Mouse (Mus musculus) myocyte (in vitro differentiated cells): ENCODE measurements at regions not wholly inside any gene's neighbourhood (a gene's known extent, or its start where the extent isn't known, plus 50 kb on each side); places are given as distances from the start of the nearest gene placed in this dataset.

Experiments used
- H3K27me3 ChIP-seq: one replicate; pipeline ENCODE4 v1.6.1; 2011; ENCODE audit not compliant: control insufficient read depth, insufficient read depth, insufficient read length
- H3K36me3 ChIP-seq: one replicate; pipeline ENCODE4 v1.6.1; 2011; ENCODE audit not compliant: control insufficient read depth, insufficient read depth
- H3K4me2 ChIP-seq: one replicate; pipeline ENCODE4 v1.6.1; 2011; ENCODE audit warnings: low read depth, control low read depth
- H3K4me3 ChIP-seq: one replicate; pipeline ENCODE4 v1.5.1; 2011; ENCODE audit warnings: mild to moderate bottlenecking, control low read depth, moderate library complexity
- H3K79me2 ChIP-seq: one replicate; pipeline ENCODE4 v1.6.1; 2011; ENCODE audit not compliant: control insufficient read depth, insufficient read depth
- H3ac ChIP-seq: one replicate; pipeline ENCODE4 v1.6.1; 2011; ENCODE audit not compliant: control insufficient read depth, insufficient read length
- CEBPB ChIP-seq: IDR thresholded peaks from 2 replicates; pipeline ENCODE4 v1.6.1; 2011; ENCODE audit warnings: mild to moderate bottlenecking, moderate library complexity; ENCODE audit not compliant: poor library complexity, insufficient read depth, severe bottlenecking
- E2F4 ChIP-seq: IDR thresholded peaks from one replicate; pipeline ENCODE4 v1.6.1; 2011; ENCODE audit warnings: mild to moderate bottlenecking, control low read depth, moderate library complexity; ENCODE audit not compliant: insufficient read depth
- MAX ChIP-seq: IDR thresholded peaks from one replicate; pipeline ENCODE4 v1.6.1; 2011; ENCODE audit warnings: low read depth, mild to moderate bottlenecking, control low read depth
- MYOD1 ChIP-seq, 3 experiments: IDR thresholded peaks; one replicate each; pipeline ENCODE4 v1.6.1; 2011; ENCODE audit warnings: control low read depth in 2 of 3, low read depth in 2 of 3, mild to moderate bottlenecking in 2 of 3, moderate library complexity in 1 of 3; ENCODE audit not compliant: insufficient read length in 2 of 3, control insufficient read depth in 1 of 3
- MYOG ChIP-seq, 3 experiments: IDR thresholded peaks; one replicate each; pipeline ENCODE4 v1.6.1; 2011; ENCODE audit warnings: control low read depth in 2 of 3, low read depth in 2 of 3, mild to moderate bottlenecking in 2 of 3; ENCODE audit not compliant: insufficient read length in 2 of 3, control insufficient read depth in 1 of 3, insufficient read depth in 1 of 3
- POLR2A ChIP-seq: IDR thresholded peaks from one replicate; pipeline ENCODE4 v1.6.1; 2011; ENCODE audit warnings: low read depth, mild to moderate bottlenecking, control low read depth, moderate library complexity; ENCODE audit not compliant: insufficient read length
- POLR2AphosphoS2 ChIP-seq: IDR thresholded peaks from one replicate; pipeline ENCODE4 v1.6.1; 2011; ENCODE audit warnings: low read depth, control low read depth; ENCODE audit not compliant: insufficient read length
- REST ChIP-seq: IDR thresholded peaks from one replicate; pipeline ENCODE4 v1.6.1; 2011; ENCODE audit warnings: mild to moderate bottlenecking, control low read depth, moderate library complexity; ENCODE audit not compliant: insufficient read depth, insufficient read length
- SRF ChIP-seq: IDR thresholded peaks from one replicate; pipeline ENCODE4 v1.6.1; 2011; ENCODE audit warnings: low read depth; ENCODE audit not compliant: control insufficient read depth, insufficient read length
- TCF12 ChIP-seq: IDR thresholded peaks from one replicate; pipeline ENCODE4 v1.6.1; 2011; ENCODE audit warnings: mild to moderate bottlenecking, control low read depth; ENCODE audit not compliant: poor library complexity, insufficient read depth, severe bottlenecking
- TCF3 ChIP-seq: IDR thresholded peaks from one replicate; pipeline ENCODE4 v1.6.1; 2011; ENCODE audit warnings: low read depth, control low read depth; ENCODE audit not compliant: insufficient read length
- USF1 ChIP-seq: IDR thresholded peaks from one replicate; pipeline ENCODE4 v1.6.1; 2011; ENCODE audit warnings: low read depth, mild to moderate bottlenecking, control low read depth, moderate library complexity

DNA sequence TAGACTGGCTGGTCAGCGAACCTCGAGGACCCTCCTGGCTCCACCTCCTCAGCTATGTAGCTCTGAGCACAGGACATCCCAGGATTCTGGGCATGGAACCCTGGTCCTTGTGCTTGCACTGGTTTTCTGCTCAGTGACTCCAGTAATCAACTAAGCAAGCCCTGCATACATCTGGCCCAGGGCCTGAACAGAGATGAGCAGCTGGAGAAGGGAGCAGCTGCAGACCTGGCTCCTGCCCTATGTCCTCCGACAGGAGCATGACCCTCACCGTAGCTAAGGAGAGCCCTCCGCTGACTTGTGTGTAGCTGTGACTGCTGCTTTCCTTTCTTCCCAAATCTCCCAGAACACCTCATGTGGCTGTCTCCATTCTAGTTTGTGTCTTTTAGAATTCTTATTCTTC lies 124.5 kb upstream of the Tut7 start:
- TF ChIP-seq POLR2AphosphoS2 (no peak), MYOD1 (IDR thresholded peaks at IDR 0.05; ENCODE audit: control insufficient read depth in 1 of 3, insufficient read length in 2 of 3, low read depth in 2 of 3) (peak in 1 of 3 experiments; percentile 30), USF1 (no peak), MYOG (IDR thresholded peaks at IDR 0.05; ENCODE audit: control insufficient read depth in 1 of 3, insufficient read depth in 1 of 3, insufficient read length in 2 of 3, low read depth in 2 of 3) (peak in 1 of 3 experiments; percentile 40)
- Histone ChIP-seq H3ac (no peak overlapping the region), H3K4me2 (no peak overlapping the region), H3K79me2 (no peaks in the 10 kb centered on the region), H3K27me3 (no peaks in the 10 kb centered on the region), H3K4me3 (no peak overlapping the region), H3K36me3 (no peaks in the 10 kb centered on the region)

DNA sequence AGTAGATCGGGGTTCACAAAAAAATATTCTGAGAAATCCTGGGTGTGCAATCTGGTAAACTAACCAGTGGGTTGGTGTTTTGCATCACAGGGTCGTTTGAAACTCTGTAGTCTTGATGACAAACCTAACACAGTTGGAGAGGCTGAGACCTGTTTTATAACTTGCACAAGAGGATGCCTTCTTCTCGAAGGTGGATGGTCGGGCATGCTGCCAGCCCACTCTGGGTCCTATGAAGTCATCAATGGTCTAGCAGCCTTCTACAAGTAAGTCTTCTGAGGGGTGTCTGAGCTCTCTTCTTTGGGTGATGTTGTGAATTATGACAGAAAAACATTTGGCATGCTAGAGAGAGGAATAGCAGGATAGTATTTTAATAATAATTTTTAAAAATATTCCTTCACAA lies 123.6 kb upstream of the Tut7 start:
- Histone ChIP-seq H3ac (no peak overlapping the region), H3K27me3 (no peaks in the 10 kb centered on the region), H3K79me2 (no peaks in the 10 kb centered on the region), H3K4me3 (no peak overlapping the region), H3K36me3 (no peaks in the 10 kb centered on the region), H3K4me2 (no peak overlapping the region)
- no peak for TF ChIP-seq TCF12
- TF ChIP-seq MYOD1 (IDR thresholded peaks at IDR 0.05; ENCODE audit: control insufficient read depth in 1 of 3, insufficient read length in 2 of 3, low read depth in 2 of 3): no peak
- TF ChIP-seq MAX: no peak
- TF ChIP-seq CEBPB: no peak
- no peak for TF ChIP-seq POLR2AphosphoS2
- no peak for TF ChIP-seq USF1

DNA sequence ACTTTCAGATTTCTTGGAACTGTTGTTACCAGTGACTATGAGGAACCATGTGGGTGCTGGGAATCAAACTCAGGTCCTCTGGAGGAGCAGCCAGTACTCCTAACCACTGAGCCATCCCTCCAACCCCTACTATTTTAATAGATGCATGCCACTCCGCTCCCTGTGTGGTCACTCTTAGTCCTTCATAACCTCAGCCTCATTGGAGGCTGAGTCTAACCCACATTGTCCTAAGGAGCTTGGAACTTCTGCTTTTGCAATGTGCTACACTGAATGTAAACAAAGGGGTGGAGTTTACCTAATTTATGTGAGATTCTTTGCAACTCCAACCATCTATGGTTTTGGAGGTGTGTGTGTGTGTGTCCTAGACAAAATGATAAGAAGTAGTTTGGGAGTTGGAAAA lies 122.7 kb upstream of the Tut7 start:
- Histone ChIP-seq H3K27me3 (no peaks in the 10 kb centered on the region), H3K36me3 (no peaks in the 10 kb centered on the region), H3K4me2 (no peak overlapping the region), H3K79me2 (no peaks in the 10 kb centered on the region), H3ac (no peak overlapping the region), H3K4me3 (no peak overlapping the region)
- no peak for TF ChIP-seq POLR2AphosphoS2
- TF ChIP-seq USF1: no peak
- TF ChIP-seq REST: no peak
- no peak for TF ChIP-seq SRF
- TF ChIP-seq MAX: no peak
- TF ChIP-seq MYOD1 (IDR thresholded peaks at IDR 0.05; ENCODE audit: control insufficient read depth in 1 of 3, insufficient read length in 2 of 3, low read depth in 2 of 3): no peak
- TF ChIP-seq TCF3: no peak
- TF ChIP-seq E2F4: no peak
- TF ChIP-seq TCF12: no peak
- TF ChIP-seq MYOG (IDR thresholded peaks at IDR 0.05; ENCODE audit: control insufficient read depth in 1 of 3, insufficient read depth in 1 of 3, insufficient read length in 2 of 3, low read depth in 2 of 3): no peak
- no peak for TF ChIP-seq CEBPB
- no peak for TF ChIP-seq POLR2A

DNA sequence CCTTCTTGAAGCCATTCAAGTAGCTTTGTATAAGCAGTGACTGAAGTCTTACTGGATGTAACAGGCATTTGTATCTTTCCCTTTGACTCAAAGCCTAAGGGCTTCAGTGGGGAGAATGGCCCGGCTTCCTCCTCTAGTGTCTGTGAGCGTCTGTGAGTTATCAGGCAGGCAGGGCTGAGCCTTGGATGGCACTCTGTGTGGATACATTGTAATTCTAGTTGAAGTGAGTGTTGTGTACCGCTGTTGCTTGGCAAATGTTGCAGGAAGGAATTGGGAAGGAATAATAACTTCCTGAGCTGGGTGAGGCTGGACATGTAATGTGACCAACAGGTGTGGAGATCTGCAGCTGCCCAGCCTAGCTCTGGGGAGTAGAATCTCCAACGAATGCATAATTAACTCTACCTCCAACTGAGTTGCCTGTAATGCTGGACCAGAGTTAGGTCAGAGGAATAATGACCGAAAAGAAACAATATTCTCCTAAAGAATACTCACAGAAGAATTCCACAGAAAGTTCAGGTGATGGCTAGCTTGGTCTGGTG lies 120.7 kb upstream of the Tut7 start:
- Histone ChIP-seq H3K4me3 (no peak overlapping the region), H3K36me3 (no peaks in the 10 kb centered on the region), H3ac (no peak overlapping the region), H3K79me2 (no peaks in the 10 kb centered on the region), H3K4me2 (peak overlapping the region; percentile 44), H3K27me3 (no peaks in the 10 kb centered on the region)
- TF ChIP-seq SRF (no peak), TCF3 (peak; percentile 41), MYOG (IDR thresholded peaks at IDR 0.05; ENCODE audit: control insufficient read depth in 1 of 3, insufficient read depth in 1 of 3, insufficient read length in 2 of 3, low read depth in 2 of 3) (peak; percentile 12 to 85 (median 55)), POLR2A (no peak), POLR2AphosphoS2 (no peak), MYOD1 (IDR thresholded peaks at IDR 0.05; ENCODE audit: control insufficient read depth in 1 of 3, insufficient read length in 2 of 3, low read depth in 2 of 3) (peak in 2 of 3 experiments; percentile 69 to 90), USF1 (no peak), TCF12 (peak; percentile 46), E2F4 (no peak), MAX (no peak), CEBPB (no peak)

DNA sequence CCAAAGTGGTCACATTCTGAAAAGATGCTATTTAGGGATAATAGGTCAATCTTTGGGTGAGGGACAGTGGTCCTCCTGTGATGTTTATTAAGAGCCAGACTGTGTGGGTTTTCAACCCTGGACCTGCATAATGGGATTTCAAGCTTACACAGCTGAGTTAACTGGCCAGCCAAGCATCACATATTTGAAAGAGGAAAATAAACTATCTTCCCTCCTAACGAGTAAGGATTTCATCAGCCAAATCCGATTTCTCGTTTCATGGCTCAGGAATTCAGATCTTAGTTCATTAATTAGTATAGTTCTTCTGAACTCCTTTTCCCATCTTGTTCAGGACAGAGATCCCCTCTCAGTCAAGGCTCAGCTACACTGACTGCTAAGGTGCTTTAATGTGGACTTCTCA lies 120.1 kb upstream of the Tut7 start:
- TF ChIP-seq TCF3: no peak
- no peak for TF ChIP-seq CEBPB
- no peak for TF ChIP-seq E2F4
- H3K36me3 ChIP-seq: no peaks in the 10 kb centered on the region
- no peaks in the 10 kb centered on the region for H3K27me3 ChIP-seq
- peak overlapping the region; percentile 44 for H3K4me2 ChIP-seq
- no peak overlapping the region for H3ac ChIP-seq
- no peaks in the 10 kb centered on the region for H3K79me2 ChIP-seq
- no peak overlapping the region for H3K4me3 ChIP-seq
